Mouse (Mus musculus): ENCODE measurements around the gene Tcf20. TPM values are rescaled to one million over a fixed set of nuclear protein-coding genes. Genes with fewer than 3 reads are reported as not detected.
A peak's percentile ranks its signal among the peaks of the same experiment; 100 is the strongest.

The Tcf20 gene
- polyA plus RNA-seq, 1 experiment from 2014 or later = 15.9 TPM

DNA sequence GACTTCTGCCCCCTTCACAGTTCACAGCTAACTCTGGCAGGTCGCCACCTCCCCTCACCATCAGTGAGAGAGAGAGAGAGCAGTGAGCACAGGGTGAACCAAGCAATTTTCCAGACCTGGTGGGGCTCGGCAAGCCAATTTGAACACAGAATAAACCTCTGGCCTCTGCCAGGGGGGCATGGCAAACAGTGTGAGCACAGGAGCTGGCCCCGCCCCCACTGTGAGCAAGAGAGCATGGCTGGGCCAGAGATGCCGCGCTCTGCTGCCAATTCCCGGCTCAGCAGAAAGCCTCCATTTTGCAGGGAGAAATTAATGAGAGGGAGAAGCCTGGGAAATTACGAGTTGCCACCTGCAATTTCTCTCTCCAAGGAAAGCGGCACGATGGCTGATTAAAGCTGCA lies 58.1 kb downstream of the Tcf20 start:
- Histone ChIP-seq H3K36me3 (replicated peaks) (no peaks in the 10 kb centered on the region), H3K9me3 (no peaks in the 10 kb centered on the region), H3K27ac (peak overlapping the region; percentile 66), H3K9ac (0 out of 2 replicates have a peak overlapping the region, but pooled peaks have one; percentile 13), H3K4me3 (no peak overlapping the region), H3K4me1 (peaks cover 80% of the 10 kb centered on the region), H3K4me2 (peak overlapping the region; percentile 8; the same call in 1 of the 2 replicates), H3K27me3 (replicated peaks) (no peaks in the 10 kb centered on the region)
- WGBS = 14% methylated on average over 9 of the region's 9 CpGs
- ATAC-seq (replicated peaks) = no peak

- 67% methylated on average over 8 of the region's 8 CpGs for WGBS
- Histone ChIP-seq H3K36me3 (replicated peaks) (no peaks in the 10 kb centered on the region), H3K27ac (no peak overlapping the region), H3K9me3 (no peaks in the 10 kb centered on the region), H3K4me3 (no peak overlapping the region), H3K4me2 (no peak overlapping the region), H3K9ac (no peak overlapping the region), H3K27me3 (replicated peaks) (no peaks in the 10 kb centered on the region), H3K4me1 (peaks cover 81% of the 10 kb centered on the region)
- no peak for ATAC-seq (replicated peaks)
Measured at GRCm38 (mm10) chr15:82928844-82929243, 58.8 kb downstream of the Tcf20 start.

GRCm38 (mm10) chr15:82928023-82928422 lies 59.6 kb downstream of the Tcf20 start:
- Histone ChIP-seq H3K36me3 (replicated peaks) (no peaks in the 10 kb centered on the region), H3K4me2 (0 out of 2 replicates have a peak overlapping the region, but pooled peaks have one; percentile 6), H3K9me3 (no peaks in the 10 kb centered on the region), H3K9ac (no peak overlapping the region), H3K4me1 (peaks cover 81% of the 10 kb centered on the region), H3K4me3 (no peak overlapping the region), H3K27ac (peak overlapping the region; percentile 64), H3K27me3 (replicated peaks) (no peaks in the 10 kb centered on the region)
- no peak for ATAC-seq (replicated peaks)
- 12% methylated on average over 6 of the region's 6 CpGs for WGBS

DNA sequence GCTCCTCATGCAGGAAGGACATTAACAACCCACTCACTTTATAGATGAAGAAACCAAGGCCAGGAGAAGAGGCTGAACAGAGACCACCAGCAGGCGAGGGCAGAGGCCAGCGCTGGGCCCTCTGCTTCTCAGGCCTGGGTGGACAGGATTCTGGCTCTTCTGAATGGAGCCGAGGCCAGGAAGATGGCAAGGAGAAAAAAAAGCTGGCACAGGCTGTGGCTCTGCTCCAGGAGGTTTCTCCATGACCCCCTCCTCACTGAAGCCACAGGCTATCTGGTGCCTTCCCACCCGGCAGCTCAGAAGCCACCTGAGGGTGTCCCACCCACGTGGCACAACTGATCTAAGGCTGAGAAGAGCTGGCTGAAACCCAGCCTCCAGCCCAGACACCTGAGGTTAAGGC lies 60.6 kb downstream of the Tcf20 start:
- ATAC-seq (replicated peaks) = no peak

DNA sequence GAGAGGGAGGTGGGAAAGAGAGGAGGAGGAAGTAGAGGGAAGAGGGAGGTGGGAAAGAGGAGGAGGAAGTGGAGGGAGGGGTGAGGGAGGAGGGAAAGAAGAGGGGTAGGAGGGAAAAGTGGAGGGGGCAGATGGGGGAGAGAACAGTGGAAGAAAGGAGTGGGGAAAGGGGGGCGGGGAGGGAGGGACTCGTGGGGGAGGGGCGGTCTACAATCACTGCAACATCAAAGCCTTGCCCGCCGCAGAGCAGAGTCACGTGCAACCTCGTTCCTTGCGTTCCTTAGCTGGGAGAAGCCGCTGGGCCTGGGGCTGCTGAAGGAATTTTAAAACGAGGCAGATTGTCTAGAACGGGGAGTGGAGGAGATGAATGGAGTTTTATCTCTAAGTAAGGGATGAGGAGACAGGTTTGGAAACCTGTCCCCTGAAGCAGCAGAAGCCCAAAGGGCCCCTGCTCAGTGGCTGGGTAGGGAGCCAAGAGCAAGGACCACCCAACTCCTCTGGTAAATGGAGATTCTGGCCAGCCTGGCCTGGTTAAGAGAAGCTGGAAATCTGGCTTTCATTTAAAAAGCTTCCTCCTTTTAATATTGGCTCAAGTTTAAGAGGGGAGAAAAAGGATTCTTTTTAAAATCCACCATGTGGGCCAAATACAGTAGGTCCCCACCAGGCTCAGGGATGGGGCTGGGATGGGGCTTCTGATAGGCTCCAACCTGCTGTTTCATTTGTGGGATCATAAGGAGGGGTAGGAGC lies 62.8 kb downstream of the Tcf20 start:
- Histone ChIP-seq H3K36me3 (replicated peaks) (no peaks in the 10 kb centered on the region), H3K9ac (peak overlapping the region; percentile 7; the same call in 1 of the 2 replicates), H3K9me3 (no peaks in the 10 kb centered on the region), H3K27me3 (replicated peaks) (no peaks in the 10 kb centered on the region), H3K4me1 (peaks cover 99% of the 10 kb centered on the region), H3K27ac (peak overlapping the region; percentile 83), H3K4me2 (peak overlapping the region; percentile 27), H3K4me3 (no peak overlapping the region)
- WGBS = 1% methylated on average over 11 of the region's 11 CpGs
- peak; percentile 61 for ATAC-seq (replicated peaks)

More for the DNA sequence above, 60.6 kb downstream of the Tcf20 start:
- Histone ChIP-seq H3K4me2 (no peak overlapping the region), H3K27me3 (replicated peaks) (no peaks in the 10 kb centered on the region), H3K9me3 (no peaks in the 10 kb centered on the region), H3K4me1 (peaks cover 84% of the 10 kb centered on the region), H3K4me3 (no peak overlapping the region), H3K9ac (no peak overlapping the region), H3K27ac (no peak overlapping the region), H3K36me3 (replicated peaks) (no peaks in the 10 kb centered on the region)
- WGBS = 67% methylated on average over 5 of the region's 5 CpGs

DNA sequence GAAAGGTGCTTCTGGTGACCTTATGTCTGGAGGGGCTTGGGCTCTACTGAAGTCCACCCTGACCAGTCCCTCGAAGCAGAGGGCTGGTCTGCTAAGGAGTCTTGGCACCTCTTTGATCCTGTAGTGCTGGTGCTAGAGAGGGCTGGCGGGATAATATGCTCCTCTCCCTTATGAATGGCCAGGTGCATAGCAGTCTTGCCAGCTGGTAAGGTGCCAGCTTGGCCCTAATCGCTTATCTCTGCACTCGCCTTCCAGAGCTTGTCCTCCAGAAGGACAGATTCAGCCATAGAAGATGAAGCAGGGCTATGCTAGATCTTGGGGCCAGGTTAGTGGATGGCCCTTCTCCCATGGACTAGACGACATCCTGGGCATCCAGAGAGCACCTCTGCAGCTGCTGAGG lies 64.1 kb downstream of the Tcf20 start:
- Histone ChIP-seq H3K9ac (peak overlapping the region; percentile 4), H3K4me2 (no peak overlapping the region), H3K27ac (peak overlapping the region; percentile 83), H3K4me3 (no peak overlapping the region), H3K36me3 (replicated peaks) (no peaks in the 10 kb centered on the region), H3K4me1 (peaks cover 97% of the 10 kb centered on the region), H3K27me3 (replicated peaks) (no peaks in the 10 kb centered on the region), H3K9me3 (no peaks in the 10 kb centered on the region)
- no peak for ATAC-seq (replicated peaks)
- 55% methylated on average over 5 of the region's 5 CpGs for WGBS

DNA sequence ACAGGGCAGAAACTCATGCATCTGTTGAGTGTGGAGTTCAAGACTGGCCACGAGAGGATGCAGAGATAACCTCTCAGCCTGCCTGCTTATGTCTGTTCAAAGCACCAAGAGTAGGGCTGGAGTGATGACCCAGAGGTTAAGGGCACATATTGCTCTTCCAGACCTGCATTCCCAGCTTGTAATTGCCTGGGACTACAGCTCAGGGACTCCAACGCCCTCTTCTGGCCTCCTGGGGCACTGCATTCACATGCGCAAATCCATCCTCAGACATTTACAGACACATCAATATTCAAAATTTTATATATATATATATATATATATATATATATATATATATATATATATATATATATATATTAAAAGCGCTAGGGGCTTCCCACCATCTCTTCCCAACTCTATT lies 64.9 kb downstream of the Tcf20 start:
- no peak for ATAC-seq (replicated peaks)
- no peaks in the 10 kb centered on the region for H3K27me3 ChIP-seq (replicated peaks)
- H3K4me3 ChIP-seq = no peak overlapping the region
- peak overlapping the region; percentile 78 for H3K27ac ChIP-seq
- 69% methylated on average over 4 of the region's 4 CpGs for WGBS
- H3K4me2 ChIP-seq = no peak overlapping the region
- no peaks in the 10 kb centered on the region for H3K9me3 ChIP-seq
- H3K4me1 ChIP-seq = peaks cover 97% of the 10 kb centered on the region
- H3K9ac ChIP-seq = no peak overlapping the region
- no peaks in the 10 kb centered on the region for H3K36me3 ChIP-seq (replicated peaks)

GRCm38 (mm10) chr15:82922052-82922451 lies 65.6 kb downstream of the Tcf20 start:
- ATAC-seq (replicated peaks) = peak; percentile 63
- no peak overlapping the region for H3K9ac ChIP-seq
- 20% methylated on average over 12 of the region's 12 CpGs for WGBS

DNA sequence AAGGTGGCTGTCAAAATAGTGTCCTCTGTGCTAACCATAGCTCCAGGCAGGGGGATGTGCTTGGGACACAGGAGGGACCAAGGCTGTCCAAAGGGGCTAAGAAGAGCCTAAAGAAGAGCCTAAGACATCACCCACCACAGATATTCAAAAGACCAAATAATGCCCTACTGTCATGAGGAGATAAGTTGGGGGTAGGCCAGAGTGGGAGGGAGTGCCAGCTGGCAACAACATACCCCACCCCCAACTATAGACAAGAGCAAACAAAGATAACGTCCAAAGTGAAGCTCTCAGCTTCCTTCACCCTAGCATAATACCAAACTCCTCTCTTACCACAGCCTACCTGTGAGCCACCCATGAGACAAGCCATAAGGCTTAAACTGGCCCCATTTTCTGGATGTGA lies 66.1 kb downstream of the Tcf20 start:
- peak overlapping the region; percentile 32; the same call in 1 of the 2 replicates for H3K4me2 ChIP-seq
- ATAC-seq (replicated peaks) = 0 out of 2 replicates have a peak, but pooled peaks have one; percentile 1
- 18% methylated on average over 1 of the region's 1 CpGs for WGBS
- no peaks in the 10 kb centered on the region for H3K27me3 ChIP-seq (replicated peaks)
- H3K27ac ChIP-seq = peak overlapping the region; percentile 78
- H3K4me3 ChIP-seq = no peak overlapping the region
- no peaks in the 10 kb centered on the region for H3K36me3 ChIP-seq (replicated peaks)
- H3K9me3 ChIP-seq = no peaks in the 10 kb centered on the region
- no peak overlapping the region for H3K9ac ChIP-seq
- peaks cover 97% of the 10 kb centered on the region for H3K4me1 ChIP-seq

More at GRCm38 (mm10) chr15:82922052-82922451, 65.6 kb downstream of the Tcf20 start:
- Histone ChIP-seq H3K27me3 (replicated peaks) (no peaks in the 10 kb centered on the region), H3K4me3 (no peak overlapping the region), H3K9me3 (no peaks in the 10 kb centered on the region), H3K4me1 (peaks cover 97% of the 10 kb centered on the region), H3K27ac (peak overlapping the region; percentile 78), H3K36me3 (replicated peaks) (no peaks in the 10 kb centered on the region), H3K4me2 (peak overlapping the region; percentile 32; the same call in 1 of the 2 replicates)

- H3K27me3 ChIP-seq (replicated peaks) = no peaks in the 10 kb centered on the region
- 1% methylated on average over 13 of the region's 13 CpGs for WGBS
- 0 out of 2 replicates have a peak, but pooled peaks have one; percentile 10 for ATAC-seq (replicated peaks)
- peak overlapping the region; percentile 32 for H3K4me2 ChIP-seq
- H3K4me1 ChIP-seq = peaks cover 97% of the 10 kb centered on the region
- no peaks in the 10 kb centered on the region for H3K9me3 ChIP-seq
- no peak overlapping the region; the same call in 1 of the 2 replicates for H3K9ac ChIP-seq
- H3K27ac ChIP-seq = peak overlapping the region; percentile 78
- no peak overlapping the region for H3K4me3 ChIP-seq
- no peaks in the 10 kb centered on the region for H3K36me3 ChIP-seq (replicated peaks)
Measured at GRCm38 (mm10) chr15:82920895-82921515, 66.7 kb downstream of the Tcf20 start.

- H3K9ac ChIP-seq = no peak overlapping the region
- H3K4me2 ChIP-seq = peak overlapping the region; percentile 49; the same call in 1 of the 2 replicates
- no peak for ATAC-seq (replicated peaks)
- no peaks in the 10 kb centered on the region for H3K36me3 ChIP-seq (replicated peaks)
- peaks cover 85% of the 10 kb centered on the region for H3K4me1 ChIP-seq
- no peaks in the 10 kb centered on the region for H3K9me3 ChIP-seq
- no peak overlapping the region for H3K4me3 ChIP-seq
- 48% methylated on average over 3 of the region's 3 CpGs for WGBS
- H3K27ac ChIP-seq = peak overlapping the region; percentile 79
- H3K27me3 ChIP-seq (replicated peaks) = no peaks in the 10 kb centered on the region
Measured at GRCm38 (mm10) chr15:82917965-82918364, 69.7 kb downstream of the Tcf20 start.

GRCm38 (mm10) chr15:82917207-82917844 lies 70.3 kb downstream of the Tcf20 start:
- Histone ChIP-seq H3K27me3 (replicated peaks) (no peaks in the 10 kb centered on the region), H3K36me3 (replicated peaks) (no peaks in the 10 kb centered on the region), H3K4me3 (peak overlapping the region; percentile 20), H3K4me1 (peaks cover 86% of the 10 kb centered on the region), H3K9ac (peak overlapping the region; percentile 23; the same call in 1 of the 2 replicates), H3K9me3 (no peaks in the 10 kb centered on the region), H3K27ac (peak overlapping the region; percentile 79), H3K4me2 (peak overlapping the region; percentile 49)
- peak; percentile 43 for ATAC-seq (replicated peaks)
- WGBS = 9% methylated on average over 28 of the region's 28 CpGs
